Mouse (Mus musculus) right cerebral cortex, postnatal 4 days (tissue): ENCODE measurements around the gene Clps.

Source experiments
- DNase-seq: peaks from one replicate; pipeline ENCODE4 v3.0.0-alpha.2; 2022

Gene Clps

DNA sequence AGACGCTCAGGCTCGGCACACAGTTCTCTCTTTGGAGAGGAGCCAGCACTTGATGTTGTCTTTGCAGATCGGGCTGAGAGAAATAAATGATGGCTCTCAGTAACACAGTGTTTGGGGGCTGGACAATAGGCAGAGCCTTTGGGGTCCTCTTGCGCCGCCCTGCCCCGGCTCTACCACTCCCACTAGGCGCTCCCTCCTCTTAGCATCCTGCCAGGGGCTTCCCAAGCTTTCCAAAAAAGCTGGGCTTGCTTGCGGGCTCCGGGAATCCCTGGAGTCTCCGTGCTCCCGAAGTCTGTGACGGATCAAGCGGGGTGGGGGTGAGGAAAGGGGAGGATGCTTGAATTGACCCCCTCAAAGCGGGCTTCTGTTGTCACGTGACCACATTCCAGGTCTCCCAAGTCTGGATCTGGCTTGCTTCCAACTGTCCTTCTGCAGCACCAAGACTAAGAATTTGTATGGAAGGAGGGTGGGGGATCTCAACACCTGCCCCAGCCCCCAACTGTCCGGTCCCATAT, 43.1 kb downstream of the Clps start, which contains the start of gene Fkbp5:
TSS of gene Fkbp5 (minus strand) at position 87 of the 515 bp plus-strand sequence.
- peak; percentile 45 for DNase-seq

GRCm38 (mm10) chr17:28516881-28517280, 43.7 kb downstream of the Clps start:
- DNase-seq = no peak

- DNase-seq = no peak
Observed at GRCm38 (mm10) chr17:28515431-28516341, 44.9 kb downstream of the Clps start.

DNA sequence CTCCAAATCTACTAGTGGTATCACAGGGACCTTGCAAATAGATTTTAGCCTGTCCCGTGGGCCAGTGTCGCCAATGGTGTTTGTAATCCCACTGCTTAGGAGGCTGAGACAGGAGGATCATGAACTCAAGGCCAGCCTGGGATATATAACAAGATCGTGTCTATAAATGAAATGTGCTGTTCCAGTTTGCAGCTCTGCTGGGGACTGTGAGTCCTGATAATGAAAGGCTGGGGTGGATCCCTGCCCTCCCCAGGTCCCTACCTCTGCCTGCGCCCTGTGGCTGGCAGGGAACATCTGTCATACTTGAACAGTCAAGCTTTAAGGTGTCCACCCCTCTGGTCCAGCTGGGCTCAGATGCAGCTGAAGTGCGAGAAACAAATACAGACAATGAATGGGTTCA, 46.0 kb downstream of the Clps start:
- no peak for DNase-seq

GRCm38 (mm10) chr17:28513844-28514243, 46.7 kb downstream of the Clps start:
- no peak for DNase-seq

GRCm38 (mm10) chr17:28513337-28513736, 47.2 kb downstream of the Clps start:
- DNase-seq = no peak

DNA sequence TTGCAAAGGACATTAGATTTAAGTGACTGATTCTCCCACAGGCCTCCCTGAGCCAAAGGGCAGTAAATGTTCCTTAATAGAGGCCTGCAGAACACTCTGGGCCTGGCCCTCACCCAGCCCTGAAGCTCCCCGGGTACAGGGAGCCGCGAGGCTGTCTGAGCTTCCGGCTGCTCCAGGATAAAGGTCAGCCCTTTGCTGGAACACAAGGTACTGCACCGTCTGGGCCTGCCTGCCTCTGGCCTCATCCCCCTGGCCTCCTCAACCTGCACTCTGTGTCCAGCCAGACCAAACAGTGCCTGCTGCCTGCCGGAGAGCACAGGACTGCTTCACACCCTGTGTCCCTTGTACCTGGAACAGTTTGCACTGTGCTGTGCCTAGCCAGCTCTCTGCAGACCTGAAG, 47.9 kb downstream of the Clps start:
- no peak for DNase-seq

- no peak for DNase-seq
Observed at GRCm38 (mm10) chr17:28511616-28512541, 48.7 kb downstream of the Clps start.

DNA sequence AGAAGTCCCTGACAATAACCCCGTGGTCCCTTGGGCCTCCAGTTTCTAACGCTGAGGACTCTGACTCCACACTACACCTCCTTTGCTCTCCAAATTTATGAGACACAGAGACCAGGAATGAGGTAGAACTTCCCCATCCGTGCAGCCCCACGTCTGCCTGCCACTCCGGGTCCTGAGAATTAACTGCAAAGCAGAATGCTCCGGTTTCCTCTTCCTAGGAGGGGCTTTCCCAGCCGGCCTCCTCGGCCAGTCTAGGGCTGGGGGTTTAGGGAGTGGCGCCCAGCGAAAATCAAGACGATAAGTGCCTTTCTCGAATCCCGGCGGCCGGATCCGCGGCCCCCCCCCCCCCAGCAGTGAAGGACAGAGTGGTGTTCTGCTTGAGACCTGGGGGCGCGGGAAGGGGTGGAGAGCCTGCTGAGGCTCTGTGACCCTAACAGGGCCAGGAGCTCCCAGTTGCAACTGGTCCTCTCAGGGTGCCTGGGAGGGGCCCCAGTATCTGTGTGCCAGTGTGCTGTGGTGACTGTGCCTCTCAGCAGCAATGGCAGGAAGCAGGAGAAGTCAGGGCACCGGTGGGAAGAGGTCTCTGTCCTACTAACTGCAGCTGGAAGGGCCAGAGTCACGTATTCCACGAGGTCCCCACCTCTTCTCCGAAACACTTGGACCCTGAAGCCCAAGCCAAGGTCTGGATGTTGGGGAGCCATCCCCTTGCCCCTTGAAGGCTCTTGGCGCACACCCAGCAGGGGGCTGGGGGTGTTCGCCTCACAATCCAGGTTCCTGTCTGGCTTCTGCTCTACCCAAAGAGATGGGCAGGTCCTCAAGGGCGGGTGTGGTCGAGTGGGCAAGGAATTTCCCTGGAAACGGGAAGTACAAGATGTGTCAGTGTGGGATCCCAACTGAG, 49.9 kb downstream of the Clps start:
- DNase-seq = no peak
